ENCODE assay signal across 7 mouse cellular contexts in genomic region chr2:164134563-164134962, GRCm38 (mm10). TPM values are rescaled to one million over a fixed set of nuclear protein-coding genes. Genes with fewer than 3 reads are reported as not detected.
DNase-seq lines count a peak whose midpoint lies in the region; ATAC-seq and TF ChIP-seq lines count a peak whose summit lies in the region.

No protein-coding gene starts in this region.

- H3K27me3 ChIP-seq in Patski = no peaks in the 10 kb centered on the region

- in situ Hi-C loops in Patski (cut with MboI; ENCODE audit: low pct_unique_long_range_greater_than_20kb) = loop anchor here (10.0 kb wide), 2 partner anchors 200 to 250 kb away; partner anchors contain the start of genes Slpi and Svs5

- TF ChIP-seq POLR2A in cortical plate, adult 2 months (IDR thresholded peaks at IDR 0.05; ENCODE audit: extremely low read depth, insufficient read depth, low read length) = no peak

- peak; percentile 19 for DNase-seq in kidney, adult 18-20 months
- no peak for DNase-seq in kidney, adult 11 months
- no peak for DNase-seq in Patski (ENCODE audit: low read depth, low spot score)
- DNase-seq in lung, postnatal 4 days = peak; percentile 44 to 57
- DNase-seq in thymus, postnatal 4 days = no peak
- no peak for DNase-seq in cerebellum, adult 9-10 months

- no peak overlapping the region for H3K4me3 ChIP-seq in cortical plate, adult 2 months (ENCODE audit: insufficient read depth, low read length)

- no peak for ATAC-seq in Patski

- CTCF ChIA-PET in Patski (lab: Charles Lee) = interaction anchor here (1.4 to 2.2 kb wide), 4 partner anchors 8 to 271 kb away, joined by 3 to 11 read pairs (median 4); partner anchors contain the start of gene Matn4

- peak; percentile 76 for TF ChIP-seq CTCF in Patski (IDR thresholded peaks at IDR 0.05)
- TF ChIP-seq CTCF in cortical plate, adult 2 months (IDR thresholded peaks at IDR 0.05; ENCODE audit: extremely low read depth, insufficient read depth, low read length) = peak; percentile 80

- POLR2A ChIA-PET in Patski (lab: Charles Lee) = no interaction called here

- H3K4me1 ChIP-seq in cortical plate, adult 2 months (ENCODE audit: control insufficient read depth, insufficient read depth, low read length) = peaks cover 5% of the 10 kb centered on the region; the same call in 1 of the 2 replicates

- no peak overlapping the region for H3K27ac ChIP-seq in cortical plate, adult 2 months (ENCODE audit: insufficient read depth, low read length)

RNA-seq across cellular contexts. Expression of gene Kcns1, which starts 36.4 kb away (rescaled TPM):
- not detected for polyA plus RNA-seq in Patski (2021)
- polyA plus RNA-seq in cortical plate, adult 2 months (2012; rRNA removed) = 17.3 and 17.6 TPM in 2 replicates

RNA-seq across cellular contexts. Expression of gene Wfdc5, which starts 48.0 kb away (rescaled TPM):
- polyA plus RNA-seq in Patski (2021) = 0.05 TPM
- polyA plus RNA-seq in cortical plate, adult 2 months (2012; rRNA removed) = not detected in 2 replicates

RNA-seq across cellular contexts. Expression of gene Wfdc12, which starts 55.8 kb away (rescaled TPM):
- polyA plus RNA-seq in Patski (2021) = not detected
- polyA plus RNA-seq in cortical plate, adult 2 months (2012; rRNA removed) = 0.19 TPM in 2 replicates

Comparison
In these comparisons a context has a peak if more than half of its experiments do, and no peak if none do; other contexts are left out.
1. DNase-seq: peak in kidney, adult 18-20 months (single experiment) and lung, postnatal 4 days (2 of 2); none in kidney, adult 11 months (single experiment), Patski (single experiment), thymus, postnatal 4 days (single experiment) and cerebellum, adult 9-10 months (single experiment).
2. RNA of gene Kcns1, which starts 36.4 kb away (polyA plus RNA-seq): 17.3 to 17.6 TPM in cortical plate, adult 2 months; not detected in Patski (single experiment); every median in the first group is over 10 times any median in the second.